Mouse (Mus musculus) megakaryocyte, embryonic 14.5 days (primary cell): ENCODE measurements around the gene Nceh1. TPM values are rescaled to one million over a fixed set of nuclear protein-coding genes. Genes with fewer than 3 reads are reported as not detected.

ENCODE experiments used
- H3K27me3 ChIP-seq: replicated peaks from 2 replicates; pipeline ENCODE3; 2012; ENCODE audit warnings: inconsistent platforms
- H3K36me3 ChIP-seq: replicated peaks from 2 replicates; pipeline ENCODE3; 2012; ENCODE audit warnings: low read length, inconsistent platforms, mixed read lengths
- H3K4me1 ChIP-seq: 2 replicates; pipeline ENCODE4 v1.6.1; 2012; ENCODE audit warnings: inconsistent platforms
- H3K4me3 ChIP-seq: replicated peaks from 2 replicates; pipeline ENCODE3; 2012; ENCODE audit warnings: moderate library complexity, mild to moderate bottlenecking, inconsistent platforms
- H3K9me3 ChIP-seq: 2 replicates; pipeline ENCODE4 v1.6.1; 2012; ENCODE audit warnings: inconsistent platforms
- FLI1 ChIP-seq: IDR thresholded peaks from 2 replicates; pipeline ENCODE4 v1.6.1; 2012; ENCODE audit warnings: low read length, inconsistent platforms, mixed read lengths
- GATA1 ChIP-seq: IDR thresholded peaks from 3 replicates; pipeline ENCODE4 v1.6.1; 2012; ENCODE audit warnings: mixed read lengths, low read length, inconsistent platforms, borderline replicate concordance
- polyA plus RNA-seq: library from polyadenylated mRNA; stranded (reverse); fragments of >175 nt; gene quantifications from 2 replicates; pipeline ENCODE4 v1.2.3, GENCODE M21; 2012; ENCODE audit warnings: low replicate concordance; ENCODE audit not compliant: insufficient read depth

The Nceh1 gene
- polyA plus RNA-seq, 1 experiment: 1.8 TPM

DNA sequence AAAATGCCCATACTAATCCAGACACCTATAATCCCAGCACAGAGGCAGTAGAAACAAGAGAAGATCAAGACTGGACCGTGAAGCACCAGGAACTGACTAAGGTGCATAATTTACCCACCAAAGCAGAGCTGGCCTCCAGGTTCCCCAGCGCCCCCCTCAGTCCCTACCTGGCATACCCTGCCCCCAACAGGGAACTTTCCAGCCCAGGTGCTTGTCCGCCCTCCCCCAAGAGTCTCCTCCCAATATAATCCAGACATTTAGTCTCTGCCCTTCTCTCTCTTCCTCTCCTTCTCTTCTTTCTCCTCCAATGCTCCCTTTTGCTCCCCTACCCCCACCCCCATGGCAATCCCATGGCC lies 26.2 kb upstream of the Nceh1 start:
- H3K4me3 ChIP-seq: no peak overlapping the region

DNA sequence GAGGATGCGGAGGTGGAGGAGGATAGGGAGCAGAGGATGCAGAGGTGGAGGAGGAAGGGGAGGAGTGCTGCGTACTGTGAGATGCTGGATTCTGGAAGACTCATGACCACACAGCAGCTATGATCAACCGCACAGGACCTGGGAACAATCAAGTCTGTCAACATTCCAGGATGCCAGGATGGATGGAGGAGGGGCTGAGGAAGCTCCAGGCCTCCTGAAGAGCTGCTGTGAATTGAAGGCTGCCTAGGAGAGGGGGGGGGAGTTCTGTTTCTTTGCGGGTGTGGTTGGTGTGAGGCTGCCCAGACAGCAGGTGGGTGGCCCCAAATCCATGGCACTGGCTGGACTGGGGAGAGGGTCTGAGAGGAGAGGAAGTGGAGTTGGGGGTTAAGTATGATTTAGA lies 23.9 kb upstream of the Nceh1 start:
- 0 out of 2 replicates have a peak, but pooled peaks cover 2% of the 10 kb centered on the region for H3K9me3 ChIP-seq
- H3K36me3 ChIP-seq: no peaks in the 10 kb centered on the region
- H3K27me3 ChIP-seq: peaks cover 61% of the 10 kb centered on the region
- TF ChIP-seq FLI1 (no peak), GATA1 (no peak)
- no peak overlapping the region for H3K4me3 ChIP-seq
- peaks cover 6% of the 10 kb centered on the region for H3K4me1 ChIP-seq

More for the DNA sequence above, 26.2 kb upstream of the Nceh1 start:
- TF ChIP-seq FLI1: no peak
- TF ChIP-seq GATA1: no peak
- peaks cover 67% of the 10 kb centered on the region for H3K27me3 ChIP-seq
- no peaks in the 10 kb centered on the region for H3K9me3 ChIP-seq
- H3K36me3 ChIP-seq: no peaks in the 10 kb centered on the region
- peaks cover 23% of the 10 kb centered on the region for H3K4me1 ChIP-seq

- Histone ChIP-seq H3K4me3 (no peak overlapping the region), H3K4me1 (no peaks in the 10 kb centered on the region), H3K9me3 (0 out of 2 replicates have a peak, but pooled peaks cover 3% of the 10 kb centered on the region), H3K36me3 (no peaks in the 10 kb centered on the region), H3K27me3 (peaks cover 51% of the 10 kb centered on the region)
- TF ChIP-seq FLI1 (no peak), GATA1 (no peak)
These were observed 20.9 kb upstream of the Nceh1 start for GRCm38 (mm10) chr3:27161645-27162409.

- TF ChIP-seq FLI1 (no peak), GATA1 (no peak)
- Histone ChIP-seq H3K4me3 (no peak overlapping the region), H3K27me3 (peaks cover 45% of the 10 kb centered on the region), H3K36me3 (no peaks in the 10 kb centered on the region), H3K4me1 (no peaks in the 10 kb centered on the region), H3K9me3 (0 out of 2 replicates have a peak, but pooled peaks cover 3% of the 10 kb centered on the region)
These were observed 20.4 kb upstream of the Nceh1 start for GRCm38 (mm10) chr3:27162410-27162804.

GRCm38 (mm10) chr3:27165481-27166065 lies 17.2 kb upstream of the Nceh1 start:
- TF ChIP-seq FLI1: no peak
- TF ChIP-seq GATA1: no peak

DNA sequence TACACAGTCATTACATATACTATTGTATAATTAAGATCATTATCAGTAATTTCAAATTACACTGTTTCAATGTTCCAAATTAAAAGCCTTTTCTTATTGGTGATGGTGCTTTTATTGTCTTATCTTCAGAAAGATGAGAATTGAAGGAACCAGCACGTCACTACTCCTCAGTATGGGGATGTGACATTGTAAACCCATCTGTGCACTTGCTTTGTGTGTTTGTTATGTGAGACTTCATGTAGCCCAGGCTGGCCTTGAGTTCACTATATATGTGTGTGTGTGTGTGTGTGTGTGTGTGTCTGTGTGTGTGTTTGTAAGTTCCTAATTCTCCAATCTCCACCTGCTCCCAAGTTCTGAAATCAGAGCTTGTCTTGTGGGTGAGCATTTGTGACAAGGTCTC lies 12.5 kb upstream of the Nceh1 start:
- no peak for TF ChIP-seq FLI1
- no peak for TF ChIP-seq GATA1
- H3K4me1 ChIP-seq: peaks cover 3% of the 10 kb centered on the region; the same call in 1 of the 2 replicates
- H3K4me3 ChIP-seq: no peak overlapping the region
- no peaks in the 10 kb centered on the region for H3K36me3 ChIP-seq
- peaks cover 23% of the 10 kb centered on the region for H3K27me3 ChIP-seq
- H3K9me3 ChIP-seq: no peaks in the 10 kb centered on the region

More at GRCm38 (mm10) chr3:27165481-27166065, 17.2 kb upstream of the Nceh1 start:
- peaks cover 45% of the 10 kb centered on the region for H3K27me3 ChIP-seq
- H3K4me1 ChIP-seq: no peaks in the 10 kb centered on the region
- H3K9me3 ChIP-seq: 0 out of 2 replicates have a peak, but pooled peaks cover 3% of the 10 kb centered on the region
- no peaks in the 10 kb centered on the region for H3K36me3 ChIP-seq
- no peak overlapping the region for H3K4me3 ChIP-seq

GRCm38 (mm10) chr3:27179711-27180110 lies 3.1 kb upstream of the Nceh1 start:
- no peak for TF ChIP-seq GATA1
- no peak for TF ChIP-seq FLI1
- Histone ChIP-seq H3K9me3 (no peaks in the 10 kb centered on the region), H3K4me1 (peaks cover 21% of the 10 kb centered on the region), H3K27me3 (peaks cover 51% of the 10 kb centered on the region), H3K4me3 (no peak overlapping the region), H3K36me3 (no peaks in the 10 kb centered on the region)

DNA sequence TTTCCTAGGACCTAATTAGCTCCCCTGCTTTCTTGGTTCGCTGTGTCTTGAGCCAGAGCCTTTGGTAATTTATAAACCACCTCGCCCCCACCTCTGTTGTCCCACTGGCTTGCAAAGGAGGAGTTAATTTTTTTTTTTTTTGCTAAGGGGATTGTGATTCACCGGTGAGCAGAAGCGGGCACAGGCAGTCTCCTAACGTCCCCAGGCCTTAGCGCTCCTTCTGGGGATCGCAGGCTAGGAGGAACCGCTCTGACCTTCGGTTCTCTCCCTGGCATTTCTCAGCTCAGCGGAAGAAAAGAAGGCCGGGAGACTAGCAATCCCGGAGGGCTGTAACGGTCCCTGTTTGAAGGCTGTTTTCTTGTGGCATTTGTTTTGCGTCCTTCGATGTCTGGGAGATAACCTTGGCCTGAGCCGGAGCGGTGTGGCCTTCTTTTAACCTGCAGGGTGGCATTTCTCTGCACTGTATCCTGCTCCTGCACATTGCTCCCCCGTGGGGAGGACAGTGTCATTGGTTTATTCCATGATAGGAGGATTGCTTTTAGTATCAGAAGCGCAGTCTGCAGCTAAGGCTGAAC lies 923 bp downstream of the Nceh1 start:
- Histone ChIP-seq H3K27me3 (peaks cover 53% of the 10 kb centered on the region), H3K4me1 (peaks cover 18% of the 10 kb centered on the region), H3K9me3 (no peaks in the 10 kb centered on the region), H3K4me3 (peak overlapping the region; percentile 94), H3K36me3 (no peaks in the 10 kb centered on the region)
- TF ChIP-seq FLI1 (no peak), GATA1 (no peak)

DNA sequence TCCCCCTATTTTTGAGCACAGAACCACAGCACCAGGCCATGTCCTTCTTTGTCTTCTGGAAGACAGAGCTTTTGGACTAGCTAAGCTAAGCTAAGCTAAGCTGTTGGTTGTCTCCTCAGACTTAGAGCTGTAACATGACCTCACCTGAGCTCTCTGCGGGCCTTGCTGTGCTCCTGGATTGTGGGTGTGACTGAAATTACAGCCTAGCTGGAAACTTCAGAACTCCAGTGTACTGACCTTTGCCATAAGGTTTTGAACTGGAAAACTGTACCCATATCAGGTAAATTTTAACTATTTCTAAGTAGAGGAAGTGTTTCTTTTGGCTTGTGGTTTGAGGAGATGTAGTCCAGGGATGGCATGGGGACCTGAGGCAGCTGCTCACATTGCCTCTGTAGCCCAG lies 5.6 kb downstream of the Nceh1 start:
- H3K27me3 ChIP-seq: peaks cover 49% of the 10 kb centered on the region
- peak overlapping the region; percentile 21 for H3K4me3 ChIP-seq
- TF ChIP-seq FLI1: no peak
- no peak for TF ChIP-seq GATA1
- H3K36me3 ChIP-seq: no peaks in the 10 kb centered on the region
- H3K4me1 ChIP-seq: peaks cover 28% of the 10 kb centered on the region
- H3K9me3 ChIP-seq: peaks cover 5% of the 10 kb centered on the region

DNA sequence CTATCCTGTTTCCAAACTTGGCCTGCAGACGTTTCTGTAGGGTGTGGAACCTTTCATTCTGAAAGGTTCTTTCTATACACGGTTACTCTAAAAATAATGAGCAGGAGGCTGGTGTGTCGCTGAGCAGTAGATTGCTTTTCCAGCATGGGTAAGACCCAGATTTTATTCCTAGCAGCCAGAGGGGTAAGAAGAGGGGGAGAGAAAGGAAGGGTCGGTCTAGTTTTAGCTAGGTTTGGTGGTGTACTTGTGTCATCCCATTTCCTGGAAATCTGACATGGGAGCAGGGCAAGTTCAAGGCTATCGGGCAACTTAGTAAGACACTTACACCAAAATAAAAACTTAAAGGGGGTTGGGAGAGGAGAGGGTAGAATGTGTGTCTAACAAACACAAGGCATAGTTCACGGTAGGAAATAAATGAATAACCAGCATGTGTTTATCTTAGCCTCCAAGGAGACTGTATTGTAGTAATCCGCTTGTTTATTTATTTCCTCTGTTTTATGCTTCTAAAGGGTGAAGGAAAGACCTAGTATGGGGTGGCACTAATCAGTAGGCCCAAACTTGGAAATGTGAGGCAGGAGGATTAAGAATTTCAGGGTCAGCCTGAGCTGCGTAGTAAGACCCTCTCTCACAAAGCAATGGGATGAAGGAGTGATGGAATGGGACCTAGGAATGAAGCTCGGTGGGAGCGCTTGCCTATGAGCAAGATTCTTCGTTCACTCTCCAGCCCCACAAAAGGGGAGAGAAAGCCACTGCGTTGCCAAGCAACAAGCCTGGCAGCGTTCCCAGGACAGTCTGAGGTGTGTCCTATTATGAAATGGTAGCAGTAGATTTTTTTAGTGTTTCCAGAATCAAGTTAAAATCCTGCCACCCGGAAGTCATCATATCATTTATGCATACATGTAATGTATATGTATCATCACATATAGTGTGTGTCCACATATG lies 6.8 kb downstream of the Nceh1 start:
- H3K4me3 ChIP-seq: peak overlapping the region; percentile 6

More for the DNA sequence above, 6.8 kb downstream of the Nceh1 start:
- Histone ChIP-seq H3K27me3 (peaks cover 42% of the 10 kb centered on the region), H3K36me3 (no peaks in the 10 kb centered on the region), H3K9me3 (peaks cover 5% of the 10 kb centered on the region), H3K4me1 (peaks cover 33% of the 10 kb centered on the region)
- TF ChIP-seq FLI1: no peak
- TF ChIP-seq GATA1: no peak
